Mouse (Mus musculus) adipose tissue, adult 10 weeks (tissue): ENCODE data around the gene Ldb2. TPM values are rescaled to one million over a fixed set of nuclear protein-coding genes. Genes with fewer than 3 reads are reported as not detected.

Source experiments
- polyA plus RNA-seq: library from polyadenylated mRNA; stranded (reverse); fragments of 350-450 nt; fragmentation: Illumina TruSeq; extraction: RNeasy Lipid Tissue Mini Kit (QIAGEN cat#74804); gene quantifications from one replicate; pipeline ENCODE4 v1.2.3, GENCODE M21; 2014; ENCODE audit warnings: low read depth, low replicate concordance

Ldb2 gene
- 10.9 TPM for polyA plus RNA-seq

GRCm38 (mm10) chr5:44799053-44799860 is at the start of gene Ldb2:
Ldb2 (minus strand) TSS chr5:44799680.

